Mouse (Mus musculus) G1E-ER4 (cell line): ENCODE measurements around the gene Zfp975. TPM values are rescaled to one million over a fixed set of nuclear protein-coding genes. Genes with fewer than 3 reads are reported as not detected.
"Not testable (repeated sequence)": the region's sequence is repeated elsewhere in the genome, so short reads cannot be mapped to it uniquely, and the experiment has no call there.

Source experiments
- GATA1 ChIP-seq: IDR thresholded peaks from one replicate; pipeline ENCODE4 v1.8.0; 2012; ENCODE audit warnings: low read length, inconsistent platforms
- polyA plus RNA-seq: library from polyadenylated mRNA; stranded (reverse); fragments of >175 nt; gene quantifications from 2 replicates; pipeline ENCODE4 v1.2.3, GENCODE M21; 2012

The Zfp975 gene
- polyA plus RNA-seq, result 0.12 and 0.24 TPM in 2 replicates

DNA sequence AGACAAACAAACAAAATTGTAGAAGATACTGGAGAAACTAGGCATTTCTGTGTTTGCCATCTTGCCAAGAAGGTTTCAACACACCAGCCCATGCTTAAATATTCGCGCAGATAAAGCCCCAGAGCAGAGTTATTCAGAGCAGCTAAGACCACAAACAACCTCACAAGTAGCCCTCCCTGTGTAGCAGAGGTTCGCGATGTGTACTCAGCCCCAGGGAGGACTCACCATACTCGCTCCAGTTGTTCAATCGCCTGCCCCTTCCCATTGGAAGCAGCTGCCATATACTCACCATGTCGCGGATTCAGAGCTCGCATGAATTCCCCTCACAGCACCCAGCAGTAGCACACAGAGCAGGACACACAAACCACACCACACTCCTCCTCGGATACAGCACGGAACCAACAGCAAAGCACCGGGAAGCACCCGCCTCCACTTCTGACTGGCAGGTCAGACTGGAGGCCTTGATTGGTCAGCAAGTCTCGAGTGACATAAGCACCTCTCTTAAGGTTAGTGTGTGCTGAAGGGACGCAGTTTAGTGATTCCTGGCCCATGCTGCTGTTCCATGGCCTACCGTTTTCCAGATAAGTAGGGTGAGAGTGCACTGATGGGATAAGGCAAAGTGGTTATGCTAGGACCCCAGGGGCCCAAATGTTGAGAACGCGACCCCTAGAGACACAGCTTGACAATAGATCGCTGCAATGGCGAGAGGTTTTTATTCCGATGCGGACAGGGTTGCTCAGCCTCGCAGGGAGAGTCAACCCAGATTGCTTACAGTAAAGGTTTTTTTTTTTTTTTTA is at the start of gene Zfp975:
TSS of gene Zfp975 (minus strand) at position 381 of the 797 bp plus-strand sequence.
- TF ChIP-seq GATA1, result not testable (repeated sequence)

GRCm38 (mm10) chr7:42738536-42739210 is 46.1 kb upstream of the Zfp975 start:
- TF ChIP-seq GATA1, result no peak

DNA sequence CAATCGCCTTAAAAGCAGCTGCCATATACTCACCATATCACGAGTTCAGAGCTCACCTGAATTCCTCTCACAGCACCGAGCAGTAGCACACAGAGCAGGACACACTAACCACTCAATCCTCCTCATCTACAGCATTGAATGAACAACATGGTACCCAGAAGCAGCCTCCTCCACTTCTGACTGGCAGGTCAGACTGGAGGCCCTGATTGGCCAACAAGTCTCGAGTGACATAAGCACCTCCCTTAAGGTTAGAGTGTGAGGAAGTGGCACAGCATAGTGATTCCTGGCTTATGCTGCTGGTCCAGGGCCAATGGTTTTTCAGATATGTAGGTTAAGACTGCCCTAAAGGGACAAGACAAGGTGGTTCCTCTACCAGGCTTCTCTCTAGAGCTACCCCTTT is 34.4 kb upstream of the Zfp975 start, which contains the start of gene Gm17067:
TSS of gene Gm17067 (minus strand) at position 101 of the 400 bp plus-strand sequence.
- not testable (repeated sequence) for TF ChIP-seq GATA1

- TF ChIP-seq GATA1, result not testable (repeated sequence)
These were observed 50.1 kb downstream of the Zfp975 start, which contains the start of gene Zfp976 for GRCm38 (mm10) chr7:42642152-42643115. TSS of gene Zfp976 (minus strand) at chr7:42642588.

Other genes with a start within 250 kb of the Zfp975 start
- gene 4933421I07Rik, start 244.6 kb downstream of the Zfp975 start, polyA plus RNA-seq, result not detected in 2 replicates
- gene Zfp141, start 187.0 kb downstream of the Zfp975 start, polyA plus RNA-seq, result 1.6 and 1.9 TPM in 2 replicates
- not detected in 2 replicates for gene Gm21028, start 114.2 kb downstream of the Zfp975 start, polyA plus RNA-seq
- not detected in 2 replicates for gene Zfp977, start 100.2 kb downstream of the Zfp975 start, polyA plus RNA-seq
- gene Zfp976, start 50.2 kb downstream of the Zfp975 start, polyA plus RNA-seq, result 0.05 and 0.08 TPM in 2 replicates
- not detected in 2 replicates for gene Gm17067, start 34.3 kb upstream of the Zfp975 start, polyA plus RNA-seq
- gene Vmn2r62, start 100.8 kb upstream of the Zfp975 start, polyA plus RNA-seq, result not detected in 2 replicates
- not detected in 2 replicates for gene Gm2381, start 174.5 kb upstream of the Zfp975 start, polyA plus RNA-seq
- gene Vmn2r63, start 241.1 kb upstream of the Zfp975 start, polyA plus RNA-seq, result not detected in 2 replicates